Mouse (Mus musculus) embryonic fibroblast, embryonic 13.5 days (primary cell): Measurements from ENCODE around the gene H2afx. TPM values are rescaled to one million over a fixed set of nuclear protein-coding genes. Genes with fewer than 3 reads are reported as not detected.
"Not testable (repeated sequence)": the region's sequence is repeated elsewhere in the genome, so short reads cannot be mapped to it uniquely, and the experiment has no call there.

ENCODE experiments used
- H3K27ac ChIP-seq: 2 replicates; pipeline ENCODE4 v1.5.1; 2012; ENCODE audit warnings: low read length, control low read depth, inconsistent platforms; ENCODE audit not compliant: insufficient read depth
- H3K4me1 ChIP-seq: 2 replicates; pipeline ENCODE4 v1.6.1; 2011; ENCODE audit warnings: low read length; ENCODE audit not compliant: control insufficient read depth, insufficient read depth
- H3K4me3 ChIP-seq: 2 replicates; pipeline ENCODE4 v1.5.1; 2011; ENCODE audit warnings: mild to moderate bottlenecking, control low read depth, low read length; ENCODE audit not compliant: insufficient read depth
- CTCF ChIP-seq: IDR thresholded peaks from 2 replicates; pipeline ENCODE4 v1.5.1; 2011; ENCODE audit warnings: mild to moderate bottlenecking, control low read depth, low read length, moderate library complexity, borderline replicate concordance; ENCODE audit not compliant: insufficient read depth
- POLR2A ChIP-seq: IDR thresholded peaks from 2 replicates; pipeline ENCODE4 v1.6.1; 2011; ENCODE audit warnings: low read depth, mild to moderate bottlenecking, control low read depth, low read length, moderate library complexity
- polyA plus RNA-seq: library from polyadenylated mRNA; stranded (reverse); fragments of >200 nt; gene quantifications from 2 replicates; pipeline ENCODE4 v1.2.4, GENCODE M21; 2011; ENCODE audit warnings: low read depth; ENCODE audit not compliant: missing spikeins, insufficient read length

H2afx gene
- polyA plus RNA-seq, 1 experiment: 74.7 TPM

DNA sequence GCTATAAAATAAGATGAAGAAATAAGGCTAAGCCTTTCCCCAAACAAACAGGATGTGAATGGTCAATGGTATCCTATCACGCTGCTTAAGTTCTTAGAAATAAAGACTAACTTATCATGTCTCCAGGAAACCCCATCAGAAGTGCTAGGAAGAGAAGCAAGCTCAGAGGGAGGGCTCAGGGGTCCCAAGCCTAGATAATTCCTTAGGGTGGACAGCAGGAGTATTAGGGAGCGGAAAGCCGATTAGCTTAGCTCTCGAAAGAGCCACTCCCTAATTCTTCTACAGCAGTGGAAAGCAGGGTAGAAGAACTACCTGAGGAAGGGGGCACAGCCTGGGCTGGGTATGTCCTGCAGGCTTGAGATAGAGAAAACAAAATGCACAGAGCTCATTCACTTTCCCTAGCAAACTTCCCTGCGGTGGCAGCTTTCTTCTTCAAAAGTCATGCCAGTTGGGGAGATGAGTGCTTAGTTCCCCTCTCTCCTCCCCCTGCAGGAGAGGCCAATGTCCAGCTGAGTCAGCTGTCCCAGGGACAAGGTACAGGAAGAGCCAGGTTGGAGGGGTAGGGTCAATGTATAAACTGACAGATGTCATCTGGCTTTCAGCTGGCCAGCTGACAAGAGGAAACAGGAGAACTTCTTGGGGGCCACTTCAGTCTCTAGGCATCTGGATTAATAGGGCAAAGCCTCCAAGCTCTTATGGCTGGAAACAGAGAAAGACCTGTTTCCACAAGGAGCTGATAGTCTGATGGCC, 16.2 kb upstream of the H2afx start:
- TF ChIP-seq CTCF (no peak), POLR2A (no peak)
- Histone ChIP-seq H3K4me1 (0 out of 2 replicates have a peak, but pooled peaks cover 7% of the 10 kb centered on the region), H3K27ac (no peak overlapping the region), H3K4me3 (peak overlapping the region; percentile 75)

DNA sequence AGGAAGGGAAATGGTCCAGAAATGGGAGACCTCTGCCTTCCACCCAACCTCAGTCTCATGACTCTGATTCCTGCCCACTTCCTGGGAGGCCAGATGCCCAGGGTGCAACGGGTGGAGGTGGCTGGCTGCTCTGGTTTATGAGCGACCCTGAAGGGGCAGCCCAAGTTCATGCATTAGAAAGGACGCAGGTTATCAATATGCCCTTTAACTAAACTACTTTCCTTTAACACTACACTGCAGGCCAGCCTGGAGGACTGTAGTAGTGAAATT, 15.7 kb upstream of the H2afx start:
- Histone ChIP-seq H3K27ac (no peak overlapping the region), H3K4me1 (0 out of 2 replicates have a peak, but pooled peaks cover 7% of the 10 kb centered on the region), H3K4me3 (peak overlapping the region; percentile 75)
- TF ChIP-seq POLR2A (no peak), CTCF (no peak)

DNA sequence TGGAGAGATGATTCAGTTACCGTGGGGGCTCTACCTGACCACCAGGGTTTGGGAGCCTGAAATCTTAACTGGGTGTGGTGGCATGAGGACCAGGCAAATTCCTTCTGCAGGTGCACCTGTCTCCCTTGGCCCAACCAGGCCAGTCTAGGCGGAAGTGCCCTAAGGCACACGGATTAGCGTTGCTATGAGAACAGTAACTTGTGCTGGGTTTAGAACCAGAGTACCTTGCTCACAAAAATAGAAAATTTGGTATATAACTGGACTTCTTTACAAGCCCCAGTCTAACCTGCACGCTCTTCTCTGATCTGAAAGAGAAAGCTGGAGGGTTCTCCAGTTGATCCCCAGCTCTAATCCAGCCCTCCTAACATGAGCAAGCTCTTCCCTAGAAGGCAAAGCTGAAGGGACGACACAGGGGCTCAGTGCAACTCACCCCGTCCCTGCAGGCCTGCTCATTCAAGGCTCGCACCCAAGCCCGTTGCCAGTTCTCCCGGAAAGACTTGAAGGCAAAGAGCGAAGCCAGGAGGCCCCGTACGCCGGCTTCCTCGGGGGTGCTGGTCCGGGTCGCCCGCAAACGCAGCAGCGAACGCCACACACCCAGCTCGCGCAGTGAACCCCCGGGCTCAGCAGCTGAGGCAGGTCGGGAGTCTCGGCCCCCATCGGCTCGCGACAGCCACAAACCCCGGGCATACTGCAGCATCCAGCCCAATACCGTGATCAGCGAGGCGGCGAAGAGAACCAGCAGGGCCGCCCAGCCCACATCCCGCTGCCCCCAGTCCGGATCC, 15.2 kb upstream of the H2afx start:
- TF ChIP-seq POLR2A (no peak), CTCF (no peak)
- H3K27ac ChIP-seq: peak overlapping the region; percentile 16; the same call in 1 of the 2 replicates
- 0 out of 2 replicates have a peak, but pooled peaks cover 7% of the 10 kb centered on the region for H3K4me1 ChIP-seq
- H3K4me3 ChIP-seq: peak overlapping the region; percentile 75

DNA sequence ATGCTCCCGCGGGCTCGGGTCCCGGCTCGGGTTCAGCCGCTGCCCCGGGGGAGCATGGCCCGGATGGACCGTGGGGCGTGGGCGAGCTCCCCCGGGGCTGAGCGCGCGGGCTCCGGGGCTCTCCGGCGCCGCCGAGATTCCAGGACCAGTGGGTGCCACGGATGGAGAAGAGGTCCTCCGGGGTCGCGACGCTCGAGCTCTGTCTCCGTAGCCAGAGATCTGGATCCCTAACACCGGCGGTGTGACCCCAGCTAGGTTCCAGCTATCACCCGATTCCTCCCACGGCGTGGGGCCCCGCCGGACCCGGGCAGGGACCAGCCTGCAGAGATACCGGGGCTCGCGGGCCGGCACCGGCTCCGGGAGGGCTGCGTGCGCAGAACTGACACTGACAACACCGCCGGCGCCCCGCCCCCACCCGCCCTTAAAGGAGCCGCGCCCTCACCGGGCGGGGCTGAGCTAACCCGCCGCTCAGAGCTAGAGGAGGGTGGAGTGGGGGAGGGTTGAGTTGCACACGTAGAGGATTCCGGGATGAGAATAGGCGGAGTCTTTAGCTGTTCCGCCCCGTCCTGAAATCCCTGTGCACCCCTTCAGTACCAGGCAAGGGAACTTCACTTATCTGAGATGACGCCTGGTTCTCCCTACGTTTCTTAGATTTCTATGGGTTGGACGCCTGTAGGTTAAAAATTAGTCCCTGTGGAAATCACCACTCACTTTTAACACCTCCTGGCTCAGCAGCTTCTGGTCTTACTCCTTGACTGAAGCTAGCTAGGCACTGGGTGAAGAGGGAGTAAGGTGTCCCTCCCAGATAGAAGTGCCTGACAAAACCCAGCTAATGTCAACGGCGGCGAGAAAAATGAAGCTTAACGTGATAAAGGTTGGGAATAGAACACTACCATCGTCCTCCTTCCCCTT, 14.4 kb upstream of the H2afx start, which contains the start of gene C2cd2l:
TSS of gene C2cd2l (minus strand) at position 399 of the 912 bp plus-strand sequence.
- TF ChIP-seq POLR2A (peak; percentile 78), CTCF (no peak)
- Histone ChIP-seq H3K27ac (peak within 1 kb of the TSS; percentile 16), H3K4me1 (0 out of 2 replicates have a peak, but pooled peaks cover 7% of the 10 kb centered on the region), H3K4me3 (peak within 1 kb of the TSS; percentile 75)

DNA sequence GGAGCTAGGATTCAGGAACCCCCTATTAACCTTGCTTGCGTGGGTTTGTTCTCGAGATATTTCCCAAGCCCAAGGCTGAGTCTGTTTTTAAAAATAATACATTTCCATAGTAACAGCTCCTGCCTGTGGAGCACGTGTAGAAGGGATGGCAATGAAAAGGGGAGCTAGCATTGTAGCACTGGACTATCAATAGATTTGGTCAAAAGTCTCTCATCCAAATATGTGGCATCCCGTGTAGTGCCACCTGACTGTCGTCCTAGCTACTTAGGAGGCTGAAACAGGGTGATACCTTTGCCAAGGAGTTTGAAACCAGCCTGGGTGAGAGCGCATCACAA, 13.7 kb upstream of the H2afx start:
- Histone ChIP-seq H3K4me1 (0 out of 2 replicates have a peak, but pooled peaks cover 7% of the 10 kb centered on the region), H3K4me3 (peak overlapping the region; percentile 27), H3K27ac (no peak overlapping the region; the same call in 1 of the 2 replicates)
- TF ChIP-seq CTCF (no peak), POLR2A (no peak)

DNA sequence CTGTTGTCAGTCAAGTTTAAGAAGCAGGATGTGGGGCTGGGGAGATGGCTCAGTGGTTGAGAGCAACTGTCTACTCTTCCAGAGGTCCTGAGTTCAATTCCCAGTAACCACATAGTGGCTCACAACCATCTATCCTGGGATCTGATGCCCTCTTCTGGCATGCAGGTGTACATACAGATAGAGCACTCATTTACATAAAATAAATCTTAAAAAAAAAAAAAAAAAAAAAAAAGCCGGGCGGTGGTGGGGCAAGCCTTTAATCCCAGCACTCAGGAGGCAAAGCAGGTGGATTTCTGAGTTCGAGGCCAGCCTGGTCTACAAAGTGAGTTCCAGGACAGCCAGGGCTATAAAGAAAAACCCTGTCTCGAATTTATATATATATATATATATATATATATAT, 10.8 kb upstream of the H2afx start:
- not testable (repeated sequence) for H3K4me3 ChIP-seq, H3K4me1 ChIP-seq, H3K27ac ChIP-seq

DNA sequence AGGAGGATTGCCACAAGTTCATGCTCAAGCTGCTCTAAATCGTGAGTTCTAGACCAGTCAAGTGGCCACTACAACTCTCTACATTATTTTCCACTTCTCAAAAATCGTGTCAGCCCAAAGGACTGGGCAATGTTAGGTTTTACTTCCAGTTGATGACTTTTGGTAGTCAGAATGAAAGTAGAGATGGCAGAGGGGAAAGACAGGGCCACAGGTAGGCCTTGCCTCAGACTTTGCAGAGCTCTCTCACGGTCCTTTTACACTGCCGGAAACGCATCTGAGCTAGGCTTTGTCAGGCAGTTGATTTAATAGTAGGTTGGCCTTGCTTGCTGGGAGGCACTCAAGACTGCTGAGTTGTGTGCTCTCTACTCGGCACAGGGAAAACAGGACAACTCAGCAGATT, 10.3 kb upstream of the H2afx start:
- Histone ChIP-seq H3K4me3 (no peak overlapping the region), H3K4me1 (no peaks in the 10 kb centered on the region), H3K27ac (no peak overlapping the region)
- TF ChIP-seq POLR2A (no peak), CTCF (no peak)

DNA sequence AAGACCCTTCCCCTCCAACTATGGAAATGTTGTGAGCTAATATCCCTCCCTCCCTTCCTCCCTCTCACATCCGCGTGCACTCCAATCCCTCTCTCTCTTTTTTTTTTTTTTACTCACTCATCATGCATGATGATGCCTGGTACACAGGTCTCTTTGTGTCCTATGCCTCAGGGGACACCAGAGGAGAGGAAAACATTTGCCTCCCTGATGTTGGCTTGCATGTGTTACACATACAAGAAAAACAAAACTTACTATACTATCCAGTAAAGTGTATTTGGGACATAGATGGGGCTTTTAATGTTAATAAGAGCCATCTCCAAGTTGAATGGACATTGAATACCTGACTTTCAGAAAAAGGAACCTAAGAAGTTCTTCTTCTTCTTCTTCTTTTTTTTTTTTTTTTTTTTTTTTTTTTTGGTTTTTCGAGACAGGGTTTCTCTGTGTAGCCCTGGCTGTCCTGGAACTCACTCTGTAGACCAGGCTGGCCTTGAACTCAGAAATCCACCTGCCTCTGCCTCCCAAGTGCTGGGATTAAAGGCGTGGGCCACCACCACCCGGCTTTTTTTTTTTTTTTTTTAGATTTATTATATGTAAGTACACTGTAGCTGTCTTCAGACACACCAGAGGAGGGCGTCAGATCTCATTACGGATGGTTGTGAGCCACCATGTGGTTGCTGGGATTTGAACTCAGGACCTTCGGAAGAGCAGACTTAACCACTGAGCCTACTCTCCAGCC, 9.3 kb upstream of the H2afx start:
- not testable (repeated sequence) for H3K4me1 ChIP-seq
- H3K27ac ChIP-seq: peak overlapping the region; percentile 80
- 0 out of 2 replicates have a peak overlapping the region, but pooled peaks have one; percentile 80 for H3K4me3 ChIP-seq

DNA sequence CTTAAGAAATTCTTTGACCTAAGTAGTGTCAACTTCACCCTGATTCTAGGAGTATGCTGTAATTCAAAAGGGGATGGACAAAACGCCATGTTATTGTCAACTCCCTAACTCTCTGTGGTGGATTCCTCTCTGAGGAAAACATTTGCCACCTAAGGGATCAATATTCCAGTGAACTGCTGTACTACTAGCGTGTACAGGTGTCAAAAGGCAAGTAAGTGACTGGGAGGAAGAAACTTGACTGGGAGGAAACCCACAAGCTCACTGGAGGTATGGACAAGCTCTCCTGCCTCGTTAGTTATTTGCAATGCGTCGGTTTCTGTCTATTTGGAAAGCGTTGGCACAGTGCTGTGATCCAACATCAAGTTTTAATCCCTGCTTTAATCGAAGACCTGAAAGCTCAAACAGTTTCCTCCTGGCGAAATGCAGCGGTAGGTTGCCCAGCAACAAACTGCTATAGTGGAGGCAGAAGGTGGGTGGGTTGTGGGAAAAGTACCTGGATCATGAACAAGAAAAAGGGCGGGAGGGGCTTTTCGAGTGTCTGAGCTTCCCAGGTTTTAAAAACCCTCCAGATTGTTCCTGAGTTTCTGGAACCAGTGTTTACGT, 8.6 kb upstream of the H2afx start, which contains the start of gene Dpagt1:
TSS of gene Dpagt1 (plus strand) at position 252 of the 603 bp plus-strand sequence.
- peak within 1 kb of the TSS; percentile 80 for H3K27ac ChIP-seq
- H3K4me3 ChIP-seq: peak within 1 kb of the TSS; percentile 80
- TF ChIP-seq POLR2A: no peak
- TF ChIP-seq CTCF: no peak
- no peaks in the 10 kb centered on the region for H3K4me1 ChIP-seq
